In genomic region chr6:37732385-37732784, GRCm38 (mm10) we compare ENCODE assay signal across 8 mouse cellular contexts.
DNase-seq lines count a peak whose midpoint lies in the region; ATAC-seq and TF ChIP-seq lines count a peak whose summit lies in the region.

No protein-coding gene starts in this region.

- no peaks in the 10 kb centered on the region for H3K27me3 ChIP-seq in embryonic facial prominence, embryonic 11.5 days (ENCODE audit: control insufficient read depth, insufficient read depth, low read length)
- H3K27me3 ChIP-seq in heart, embryonic 15.5 days = no peaks in the 10 kb centered on the region
- H3K27me3 ChIP-seq in liver, embryonic 14.5 days (ENCODE audit: control insufficient read depth, insufficient read depth, low read length) = no peaks in the 10 kb centered on the region
- no peaks in the 10 kb centered on the region for H3K27me3 ChIP-seq in neural tube, embryonic 12.5 days (replicated peaks)

- H3K4me2 ChIP-seq in embryonic facial prominence, embryonic 11.5 days (ENCODE audit: low read depth, low read length) = no peak overlapping the region
- peak overlapping the region; percentile 6; the same call in 1 of the 2 replicates for H3K4me2 ChIP-seq in heart, embryonic 15.5 days
- H3K4me2 ChIP-seq in liver, embryonic 14.5 days (ENCODE audit: low read depth) = no peak overlapping the region
- 0 out of 2 replicates have a peak overlapping the region, but pooled peaks have one; percentile 9 for H3K4me2 ChIP-seq in neural tube, embryonic 12.5 days (replicated peaks)

- no peak for ATAC-seq in embryonic facial prominence, embryonic 11.5 days (replicated peaks; ENCODE audit: insufficient number of reproducible peaks, low FRiP score, low TSS enrichment, low read depth)
- peak; percentile 64; the same call in 1 of the 2 replicates for ATAC-seq in heart, embryonic 15.5 days (replicated peaks; ENCODE audit: insufficient number of reproducible peaks, insufficient read depth, low FRiP score, low read depth)
- peak; percentile 31; the same call in 1 of the 2 replicates for ATAC-seq in liver, embryonic 14.5 days (ENCODE audit: insufficient read depth)
- 0 out of 2 replicates have a peak, but pooled peaks have one; percentile 33 for ATAC-seq in neural tube, embryonic 12.5 days (ENCODE audit: low FRiP score, low read depth)

- H3K4me1 ChIP-seq in embryonic facial prominence, embryonic 11.5 days (ENCODE audit: control insufficient read depth, insufficient read depth, low read length) = no peaks in the 10 kb centered on the region
- H3K4me1 ChIP-seq in heart, embryonic 15.5 days (replicated peaks) = peaks cover 8% of the 10 kb centered on the region
- no peaks in the 10 kb centered on the region for H3K4me1 ChIP-seq in liver, embryonic 14.5 days (replicated peaks; ENCODE audit: control insufficient read depth in 2 of 2, insufficient read depth in 2 of 2, low read length in 1 of 2)
- H3K4me1 ChIP-seq in neural tube, embryonic 12.5 days = no peaks in the 10 kb centered on the region; the same call in 1 of the 2 replicates

- no peaks in the 10 kb centered on the region for H3K36me3 ChIP-seq in embryonic facial prominence, embryonic 11.5 days (replicated peaks; ENCODE audit: control insufficient read depth, insufficient read depth, low read depth, low read length)
- H3K36me3 ChIP-seq in heart, embryonic 15.5 days = no peaks in the 10 kb centered on the region
- H3K36me3 ChIP-seq in liver, embryonic 14.5 days (replicated peaks; ENCODE audit: control insufficient read depth, insufficient read depth, low read depth) = no peaks in the 10 kb centered on the region
- no peaks in the 10 kb centered on the region for H3K36me3 ChIP-seq in neural tube, embryonic 12.5 days

- H3K4me3 ChIP-seq in embryonic facial prominence, embryonic 11.5 days (ENCODE audit: low read depth, low read length) = no peak overlapping the region
- H3K4me3 ChIP-seq in heart, embryonic 15.5 days = no peak overlapping the region
- no peak overlapping the region for H3K4me3 ChIP-seq in liver, embryonic 14.5 days (ENCODE audit: insufficient read depth in 1 of 2, low read depth in 2 of 2, low read length in 2 of 2)
- H3K4me3 ChIP-seq in neural tube, embryonic 12.5 days = no peak overlapping the region

- TF ChIP-seq CTCF in liver, embryonic 14.5 days (IDR thresholded peaks at IDR 0.05; ENCODE audit: low read depth) = no peak

- 37% methylated on average over 10 of the region's 10 CpGs for whole genome bisulfite sequencing in embryonic facial prominence, embryonic 11.5 days
- WGBS in heart, embryonic 15.5 days = 25% methylated on average over 10 of the region's 10 CpGs
- WGBS in liver, embryonic 14.5 days (ENCODE audit: insufficient replicate concordance) = 16% methylated on average over 10 of the region's 10 CpGs
- WGBS in neural tube, embryonic 12.5 days = 45% methylated on average over 10 of the region's 10 CpGs

- H3K9me3 ChIP-seq in embryonic facial prominence, embryonic 11.5 days (replicated peaks; ENCODE audit: control insufficient read depth, low read length) = no peaks in the 10 kb centered on the region
- H3K9me3 ChIP-seq in heart, embryonic 15.5 days (replicated peaks) = no peaks in the 10 kb centered on the region
- no peaks in the 10 kb centered on the region for H3K9me3 ChIP-seq in liver, embryonic 14.5 days (ENCODE audit: control insufficient read depth, low read length)
- H3K9me3 ChIP-seq in neural tube, embryonic 12.5 days = no peaks in the 10 kb centered on the region

- DNase-seq in 416B (ENCODE audit: low read depth) = peak; percentile 98
- peak; percentile 75 to 81 for DNase-seq in adrenal gland, adult 18-20 months (ENCODE audit: low spot score in 2 of 2)
- peak; percentile 56 for DNase-seq in embryonic facial prominence, embryonic 11.5 days (ENCODE audit: low spot score)
- peak; percentile 89 to 92 for DNase-seq in kidney, postnatal 25 days
- peak; percentile 41 to 54 (median 42) for DNase-seq in liver, embryonic 14.5 days (ENCODE audit: low read depth in 3 of 3, low spot score in 3 of 3)
- peak; percentile 37 to 69 for DNase-seq in thymus, adult 18-20 months

- H3K9ac ChIP-seq in embryonic facial prominence, embryonic 11.5 days (replicated peaks; ENCODE audit: low read length) = no peak overlapping the region
- H3K9ac ChIP-seq in heart, embryonic 15.5 days = no peak overlapping the region
- no peak overlapping the region for H3K9ac ChIP-seq in liver, embryonic 14.5 days (replicated peaks)
- H3K9ac ChIP-seq in neural tube, embryonic 12.5 days = no peak overlapping the region

- H3K27ac ChIP-seq in embryonic facial prominence, embryonic 11.5 days (replicated peaks; ENCODE audit: low read depth, low read length) = no peak overlapping the region
- no peak overlapping the region for H3K27ac ChIP-seq in heart, embryonic 15.5 days
- no peak overlapping the region for H3K27ac ChIP-seq in liver, embryonic 14.5 days
- no peak overlapping the region for H3K27ac ChIP-seq in neural tube, embryonic 12.5 days

- no peak for TF ChIP-seq EP300 in liver, embryonic 14.5 days (IDR thresholded peaks at IDR 0.05; ENCODE audit: low read depth)

Comparison
In these comparisons a context has a peak if more than half of its experiments do, and no peak if none do; other contexts are left out.
1. DNase-seq: peak in every context shown above with its lines; median percentile 98 in 416B; 90 in kidney, postnatal 25 days; 78 in adrenal gland, adult 18-20 months; 56 in embryonic facial prominence, embryonic 11.5 days; 53 in thymus, adult 18-20 months; 42 in liver, embryonic 14.5 days.
2. H3K4me2 ChIP-seq: peak in heart, embryonic 15.5 days (single experiment) and neural tube, embryonic 12.5 days (single experiment); none in embryonic facial prominence, embryonic 11.5 days (single experiment) and liver, embryonic 14.5 days (single experiment).